Mouse (Mus musculus) inflammation-experienced regulatory T-cells (primary cell): ENCODE results near the gene Ptprcap. TPM values are rescaled to one million over a fixed set of nuclear protein-coding genes. Genes with fewer than 3 reads are reported as not detected.

Experiments used
- polyA plus RNA-seq, 2 experiments: library from polyadenylated mRNA; unstranded; fragments of 100-300 nt; shearing (Covaris generic); gene quantifications; one replicate each; pipeline ENCODE4 v1.2.1; 2017

Ptprcap gene
- 1,000 to 10,000 TPM; 1,211 to 1,532 TPM for polyA plus RNA-seq

GRCm38 (mm10) chr19:4153232-4153654, at the start of gene Ptprcap:
TSS of gene Ptprcap (plus strand) at chr19:4153604.

GRCm38 (mm10) chr19:4125741-4126696, 27.4 kb upstream of the Ptprcap start, which contains the start of gene Aip:
TSS of gene Aip (minus strand) at chr19:4125858.

GRCm38 (mm10) chr19:4139446-4139845, 14.0 kb upstream of the Ptprcap start, which contains the start of gene Gpr152:
TSS of gene Gpr152 (plus strand) at chr19:4139787.

DNA sequence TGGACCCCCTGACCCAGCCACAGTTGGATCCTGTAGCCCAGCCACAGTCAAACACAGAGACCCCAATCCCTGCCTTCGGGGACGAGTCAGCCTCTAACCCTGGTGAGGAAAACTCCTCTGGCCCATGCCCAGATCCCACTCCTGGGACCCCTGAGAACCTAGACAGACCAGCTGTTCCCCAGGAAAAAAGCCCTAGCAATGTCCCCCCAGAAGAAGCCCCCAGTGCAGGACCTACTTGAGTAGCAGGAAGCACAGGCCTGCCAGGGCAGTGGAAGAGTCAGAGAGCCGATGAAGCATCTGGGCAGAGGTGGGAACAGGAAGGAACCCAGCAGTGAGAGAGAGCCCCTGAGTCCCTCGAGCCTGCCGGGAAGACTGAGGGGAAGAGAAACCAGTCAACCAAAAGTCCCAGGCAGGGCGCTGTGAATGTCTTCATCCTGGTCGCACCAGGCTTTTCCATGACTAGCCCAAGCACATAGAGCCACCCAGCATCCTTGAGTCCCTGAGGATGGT, 9.6 kb upstream of the Ptprcap start, which contains the start of gene Cabp4:
Gene Cabp4 (minus strand): TSS at position 275 of the 510 bp plus-strand sequence.

GRCm38 (mm10) chr19:4148491-4148806, 5.0 kb upstream of the Ptprcap start, which contains the start of gene Coro1b:
TSS of gene Coro1b (plus strand) at chr19:4148619.

DNA sequence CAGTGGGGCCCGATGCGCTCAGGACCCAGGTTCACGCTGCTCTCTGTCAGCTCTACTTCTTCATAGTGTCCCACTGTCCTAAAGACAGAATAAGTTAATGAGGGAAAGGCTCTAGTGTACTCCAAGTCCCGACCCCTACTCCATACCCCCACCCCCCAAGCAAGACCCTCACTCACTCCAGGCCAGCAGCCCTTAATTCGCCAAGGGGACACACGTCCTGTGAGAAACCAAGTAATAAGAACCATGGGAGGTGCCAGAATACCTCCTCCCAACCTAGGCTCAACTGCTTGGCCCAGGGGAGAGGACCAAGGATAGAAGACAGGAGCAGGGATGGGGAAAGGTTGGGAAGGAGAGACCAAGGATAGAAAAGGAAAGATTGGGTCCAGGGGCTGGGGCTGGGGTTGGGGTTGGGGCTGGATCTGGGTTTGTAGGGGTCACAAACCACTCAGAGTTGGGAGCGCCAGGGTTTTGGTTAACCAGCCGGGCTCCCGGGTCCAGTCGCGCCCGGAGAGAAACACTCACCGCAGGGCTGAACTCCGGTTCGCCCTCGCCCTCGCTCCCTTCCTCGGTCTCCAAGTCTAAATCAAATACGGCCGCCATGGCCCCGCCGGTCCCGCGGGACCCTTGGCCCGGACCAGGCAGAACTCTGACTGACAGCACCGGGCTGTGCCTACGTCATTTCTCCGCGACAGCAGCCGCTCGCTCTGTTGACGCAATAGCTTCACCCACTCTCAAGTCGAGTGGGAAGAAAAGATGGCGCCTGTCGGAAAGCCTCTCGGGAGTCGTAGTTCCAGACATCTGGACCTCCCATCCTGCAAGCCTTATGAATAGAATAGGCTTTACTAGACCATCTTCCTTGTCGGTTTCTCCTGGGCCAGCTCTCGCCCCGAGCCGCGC, 9.5 kb downstream of the Ptprcap start, which contains the start of gene Rps6kb2:
Gene Rps6kb2 (minus strand): TSS at position 709 of the 897 bp plus-strand sequence.

DNA sequence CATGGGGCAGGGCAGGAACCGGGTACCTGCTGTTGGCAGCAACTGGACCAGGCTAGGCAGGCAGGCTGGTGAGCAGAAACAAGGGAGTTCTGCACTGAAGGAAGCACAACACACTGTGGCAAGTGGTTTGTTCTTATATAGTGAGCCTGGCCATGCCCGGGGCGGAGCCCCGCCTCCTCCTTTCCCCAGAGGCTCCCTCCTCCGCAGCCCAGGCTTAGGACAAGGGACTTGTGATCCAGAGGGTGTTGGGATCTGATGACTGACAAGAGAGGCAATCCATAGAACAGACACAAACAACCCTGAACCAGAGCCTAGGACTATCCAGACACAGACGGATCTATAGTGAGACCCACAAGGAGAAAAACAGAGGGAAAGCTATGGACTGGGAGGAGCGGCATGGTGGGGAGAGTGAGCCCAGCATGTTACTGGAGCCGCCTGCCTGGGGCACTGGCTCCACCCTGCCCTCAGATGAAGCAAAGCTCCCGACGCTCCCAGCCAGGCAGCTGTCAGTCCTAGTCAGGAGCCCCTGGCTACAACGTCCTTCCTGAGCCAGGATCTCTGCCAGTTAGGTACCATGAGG, 22.1 kb downstream of the Ptprcap start, which contains the start of gene Carns1:
Gene Carns1 (minus strand): TSS at position 112 of the 580 bp plus-strand sequence.

GRCm38 (mm10) chr19:4190831-4191334, 37.5 kb downstream of the Ptprcap start, which contains the start of gene Tbc1d10c:
TSS of gene Tbc1d10c (minus strand) at chr19:4191284.

DNA sequence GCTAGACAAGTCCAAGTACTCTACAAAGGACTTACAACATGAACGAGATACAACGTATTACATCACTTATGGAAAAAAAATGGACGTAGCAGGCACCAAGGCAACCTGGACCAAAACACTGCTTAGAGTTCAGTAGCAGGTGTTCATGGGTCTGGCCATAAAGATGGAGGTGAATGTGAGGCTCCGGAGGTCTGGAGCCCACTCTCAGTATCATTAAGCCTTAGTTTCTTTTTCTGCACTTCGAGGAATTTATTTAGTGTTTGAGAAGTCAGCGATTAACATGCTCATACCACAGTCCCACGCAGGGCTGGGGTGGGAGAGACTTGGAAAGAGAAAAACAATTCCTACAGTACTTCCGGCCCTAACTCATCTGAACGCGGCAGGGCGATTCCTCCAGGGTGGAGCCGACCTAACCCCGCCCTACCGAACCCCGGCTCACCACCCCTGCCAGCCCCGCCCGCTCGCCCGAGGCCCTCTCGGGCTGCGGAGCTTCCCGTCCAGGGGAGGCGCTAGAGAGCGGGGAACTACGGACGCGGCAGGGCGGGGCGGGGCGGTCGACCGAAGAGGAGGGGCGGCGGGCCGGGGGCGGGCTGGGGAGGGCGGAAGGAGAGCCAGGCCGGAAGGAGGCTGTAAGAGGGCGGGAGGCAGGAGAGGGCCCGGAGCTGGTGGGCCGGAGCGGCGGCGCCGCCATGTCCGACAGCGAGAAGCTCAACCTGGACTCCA, 38.3 kb downstream of the Ptprcap start, which contains the start of gene Ppp1ca:
Gene Ppp1ca (plus strand): TSS at position 538 of the 723 bp plus-strand sequence.

GRCm38 (mm10) chr19:4201291-4201909, 48.0 kb downstream of the Ptprcap start, which contains the start of gene Rad9a:
TSS of gene Rad9a (minus strand) at chr19:4201662.

Other genes with a start within 250 kb of the Ptprcap start
- 10 to 100 TPM; 69.0 to 87.5 TPM for gene Tcirg1, start 246.5 kb upstream of the Ptprcap start, polyA plus RNA-seq
- gene Ndufs8, start 240.8 kb upstream of the Ptprcap start, polyA plus RNA-seq = 100 to 1,000 TPM; 135 to 181 TPM
- under 1 TPM; 0.34 to 0.40 TPM for gene Aldh3b1, start 223.8 kb upstream of the Ptprcap start, polyA plus RNA-seq
- gene Unc93b1, start 218.4 kb upstream of the Ptprcap start, polyA plus RNA-seq = 10 to 100 TPM; 45.3 to 51.4 TPM
- gene Aldh3b3, start 195.0 kb upstream of the Ptprcap start, polyA plus RNA-seq = under 1 TPM; 0.24 to 0.86 TPM
- under 1 TPM in 1 of 2 experiments, not detected in 1; 0.20 TPM for gene Aldh3b2, start 181.3 kb upstream of the Ptprcap start, polyA plus RNA-seq
- under 1 TPM in 1 of 2 experiments, not detected in 1; 0.36 TPM for gene Acy3, start 167.0 kb upstream of the Ptprcap start, polyA plus RNA-seq
- 1 to 10 TPM in 1 of 2 experiments, not detected in 1; 1.2 TPM for gene Tbx10, start 160.9 kb upstream of the Ptprcap start, polyA plus RNA-seq
- gene Nudt8, start 153.0 kb upstream of the Ptprcap start, polyA plus RNA-seq = 10 to 100 TPM; 14.8 to 15.3 TPM
- 1 to 10 TPM; 1.2 to 4.0 TPM for gene Gm49405, start 153.0 kb upstream of the Ptprcap start, polyA plus RNA-seq
- 1 to 10 TPM in 1 of 2 experiments, under 1 TPM in 1; 0.68 to 4.7 TPM for gene Doc2g, start 150.3 kb upstream of the Ptprcap start, polyA plus RNA-seq
- gene Ndufv1, start 140.8 kb upstream of the Ptprcap start, polyA plus RNA-seq = 100 to 1,000 TPM; 152 to 159 TPM
- 100 to 1,000 TPM; 537 to 539 TPM for gene Gstp1, start 115.6 kb upstream of the Ptprcap start, polyA plus RNA-seq
- gene Gstp2, start 107.6 kb upstream of the Ptprcap start, polyA plus RNA-seq = 10 to 100 TPM in 1 of 2 experiments, 1 to 10 TPM in 1; 3.0 to 16.9 TPM
- gene Gstp3, start 94.0 kb upstream of the Ptprcap start, polyA plus RNA-seq = 100 to 1,000 TPM in 1 of 2 experiments, 10 to 100 TPM in 1; 94.0 to 111 TPM
- not detected for gene Cabp2, start 72.0 kb upstream of the Ptprcap start, polyA plus RNA-seq
- 100 to 1,000 TPM; 834 to 888 TPM for gene Cdk2ap2, start 56.4 kb upstream of the Ptprcap start, polyA plus RNA-seq
- 100 to 1,000 TPM; 344 to 350 TPM for gene Pitpnm1, start 53.6 kb upstream of the Ptprcap start, polyA plus RNA-seq
- gene Aip, start 27.7 kb upstream of the Ptprcap start, polyA plus RNA-seq = 100 to 1,000 TPM; 182 to 196 TPM
- gene Gpr152, start 13.8 kb upstream of the Ptprcap start, polyA plus RNA-seq = 1 to 10 TPM in 1 of 2 experiments, under 1 TPM in 1; 0.18 to 1.7 TPM
- gene Cabp4, start 9.6 kb upstream of the Ptprcap start, polyA plus RNA-seq = under 1 TPM; 0.38 to 0.82 TPM
- gene Coro1b, start 5.0 kb upstream of the Ptprcap start, polyA plus RNA-seq = 100 to 1,000 TPM; 373 to 413 TPM
- gene Rps6kb2, start 9.8 kb downstream of the Ptprcap start, polyA plus RNA-seq = 10 to 100 TPM; 46.4 to 51.4 TPM
- gene Carns1, start 21.9 kb downstream of the Ptprcap start, polyA plus RNA-seq = 10 to 100 TPM; 19.4 to 27.5 TPM
- 100 to 1,000 TPM; 738 to 929 TPM for gene Tbc1d10c, start 37.7 kb downstream of the Ptprcap start, polyA plus RNA-seq
- 1,000 to 10,000 TPM; 1,029 to 1,265 TPM for gene Ppp1ca, start 38.5 kb downstream of the Ptprcap start, polyA plus RNA-seq
- 100 to 1,000 TPM in 1 of 2 experiments, 10 to 100 TPM in 1; 59.1 to 116 TPM for gene Rad9a, start 48.1 kb downstream of the Ptprcap start, polyA plus RNA-seq
- gene Clcf1, start 60.6 kb downstream of the Ptprcap start, polyA plus RNA-seq = 10 to 100 TPM; 27.4 to 50.0 TPM
- gene AC109138.7, start 60.8 kb downstream of the Ptprcap start, polyA plus RNA-seq = not detected
- 100 to 1,000 TPM; 107 to 109 TPM for gene Pold4, start 78.3 kb downstream of the Ptprcap start, polyA plus RNA-seq
- gene Ssh3, start 115.6 kb downstream of the Ptprcap start, polyA plus RNA-seq = under 1 TPM; 0.23 to 0.65 TPM
- 1 to 10 TPM; 5.6 to 7.5 TPM for gene Ankrd13d, start 129.5 kb downstream of the Ptprcap start, polyA plus RNA-seq
- gene Grk2, start 152.6 kb downstream of the Ptprcap start, polyA plus RNA-seq = 100 to 1,000 TPM; 240 to 286 TPM
- gene Kdm2a, start 244.7 kb downstream of the Ptprcap start, polyA plus RNA-seq = 10 to 100 TPM; 66.7 to 84.1 TPM